Mouse (Mus musculus): Measurements from ENCODE around the gene Jtb.
A peak's percentile ranks its signal among the peaks of the same experiment; 100 is the strongest.

Gene Jtb

DNA sequence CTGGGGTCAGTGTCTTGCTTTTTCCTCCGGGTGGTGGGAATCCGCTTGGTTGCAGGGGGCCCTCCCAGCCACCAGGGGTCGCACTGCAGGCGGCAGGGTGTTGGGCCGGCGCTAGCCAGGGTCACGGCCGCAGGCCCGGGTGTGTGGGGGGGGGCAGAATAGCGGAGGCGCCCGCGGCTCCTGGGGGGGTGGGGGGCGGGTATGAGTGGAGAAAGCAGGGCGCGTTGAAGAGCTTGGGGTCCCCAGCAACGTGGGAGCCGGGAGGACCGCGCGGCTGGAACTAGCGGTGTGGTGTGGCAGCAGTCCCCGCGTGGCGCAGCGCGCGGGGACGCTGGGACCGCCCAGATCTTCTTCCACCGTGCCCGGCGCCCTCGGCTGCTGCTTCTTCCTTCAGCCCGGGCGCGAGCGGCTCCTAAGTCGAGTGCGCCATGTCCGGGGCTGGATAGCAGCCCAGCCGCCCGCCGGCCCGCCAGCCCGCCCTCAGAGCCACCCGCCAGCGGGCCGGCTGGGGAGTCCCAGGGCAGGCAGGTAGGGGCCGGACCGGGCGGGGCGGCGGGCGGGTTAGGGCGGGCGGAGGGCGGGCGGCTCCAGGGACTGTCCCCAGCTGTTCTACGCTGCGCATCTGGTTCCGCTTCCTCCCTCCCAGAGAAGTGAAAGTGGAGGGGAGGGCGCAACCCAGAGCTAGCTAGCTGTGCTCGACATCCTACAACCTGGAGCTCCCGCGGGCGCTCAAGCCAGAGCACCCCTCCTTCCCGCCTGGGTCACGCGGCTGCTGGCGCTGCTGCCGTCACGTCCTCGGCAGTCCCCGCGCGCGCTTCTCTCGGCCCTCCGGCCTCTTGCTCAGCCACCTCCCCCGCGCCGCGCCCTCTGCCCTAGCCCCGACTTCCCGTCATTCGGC lies 33.9 kb downstream of the Jtb start, which contains the start of gene Dennd4b:
TSS of gene Dennd4b (plus strand) at position 152 of the 898 bp plus-strand sequence.
- peak; percentile 87 for DNase-seq

- no peak for DNase-seq
Measured at GRCm38 (mm10) chr3:90265932-90266741, 34.7 kb downstream of the Jtb start.

- DNase-seq: no peak
Measured at GRCm38 (mm10) chr3:90266901-90267775, 35.7 kb downstream of the Jtb start.

DNA sequence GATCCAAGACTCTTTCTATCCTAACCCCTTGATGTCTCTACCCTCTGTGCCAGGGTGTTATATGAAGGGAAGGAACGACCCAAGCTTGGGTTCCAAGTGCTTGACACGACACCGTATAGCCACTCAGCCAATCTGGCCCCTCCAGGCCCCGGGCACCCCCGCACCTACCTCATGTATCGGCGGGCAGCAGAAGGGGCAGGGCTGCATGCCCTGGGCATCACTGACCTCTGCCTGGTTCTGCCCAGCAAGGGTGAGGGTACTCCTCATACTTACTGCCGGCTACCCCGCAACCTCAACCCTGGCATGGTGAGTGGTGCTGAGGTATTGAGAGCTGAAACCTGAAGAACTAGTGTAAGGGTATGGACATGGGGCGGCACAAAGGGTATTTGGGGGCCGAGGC lies 36.8 kb downstream of the Jtb start:
- DNase-seq: no peak

GRCm38 (mm10) chr3:90268971-90269370 lies 37.6 kb downstream of the Jtb start:
- DNase-seq: no peak

DNA sequence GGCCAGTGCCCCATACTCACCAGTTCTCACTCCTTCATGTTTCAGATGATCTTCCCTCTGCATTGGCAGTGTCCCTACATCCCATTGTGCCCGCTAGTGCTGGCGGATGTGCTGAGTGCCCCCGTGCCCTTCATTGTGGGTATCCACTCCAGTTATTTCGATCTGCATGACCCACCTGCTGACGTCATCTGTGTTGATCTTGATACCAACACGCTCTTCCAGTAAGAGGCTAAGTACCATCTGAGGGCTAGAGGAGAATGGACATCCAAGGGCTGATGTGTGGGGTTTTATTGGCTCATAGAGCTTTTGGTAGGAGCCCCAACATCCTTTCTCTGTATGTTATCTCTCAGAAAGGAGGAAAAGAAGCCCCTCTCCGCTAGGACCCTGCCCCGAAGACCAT lies 39.4 kb downstream of the Jtb start:
- no peak for DNase-seq

- no peak for DNase-seq
Measured at GRCm38 (mm10) chr3:90272170-90272569, 40.8 kb downstream of the Jtb start.

DNA sequence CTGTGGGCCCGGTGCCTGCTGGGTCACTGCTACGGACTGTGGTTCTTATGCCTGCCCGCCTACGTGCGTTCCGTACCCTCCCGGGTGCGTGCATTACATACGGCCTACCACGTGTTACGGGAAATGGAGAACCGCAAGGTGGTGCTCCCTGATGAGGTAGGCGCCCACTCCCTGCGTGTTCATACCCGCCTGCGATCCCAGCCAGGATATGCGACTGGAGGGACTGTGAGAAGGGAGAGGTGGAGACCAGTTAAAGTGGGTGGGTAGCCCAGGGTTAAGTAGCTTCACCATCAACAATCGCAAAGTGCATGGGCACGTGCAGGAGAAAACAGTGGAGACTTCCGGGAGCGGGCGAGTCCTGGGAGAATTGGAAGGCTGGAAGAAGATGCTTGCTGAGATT lies 42.5 kb downstream of the Jtb start:
- no peak for DNase-seq

GRCm38 (mm10) chr3:90275286-90275685 lies 43.9 kb downstream of the Jtb start:
- DNase-seq: no peak

- DNase-seq: no peak
Measured at GRCm38 (mm10) chr3:90276858-90277257, 45.5 kb downstream of the Jtb start.

DNA sequence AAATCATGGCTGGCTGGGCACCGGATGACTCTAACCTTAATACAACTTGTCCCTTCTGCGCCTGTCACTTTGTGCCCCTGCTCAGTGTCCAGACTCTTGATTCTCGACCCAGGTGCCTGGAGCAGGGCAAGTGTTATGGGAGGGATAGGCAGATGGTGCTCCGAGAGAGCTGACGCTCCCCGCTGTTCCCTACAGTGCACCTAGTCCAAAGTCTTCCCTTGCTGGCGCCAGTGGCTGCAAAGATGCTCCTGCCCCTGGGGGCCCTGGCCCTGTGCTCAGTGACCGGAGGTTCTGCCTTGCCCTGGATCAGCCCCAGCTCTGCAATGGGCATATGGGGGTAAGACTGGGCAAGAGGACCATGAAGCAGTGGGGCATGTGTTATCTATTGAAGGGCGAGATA lies 46.4 kb downstream of the Jtb start:
- DNase-seq: no peak

DNA sequence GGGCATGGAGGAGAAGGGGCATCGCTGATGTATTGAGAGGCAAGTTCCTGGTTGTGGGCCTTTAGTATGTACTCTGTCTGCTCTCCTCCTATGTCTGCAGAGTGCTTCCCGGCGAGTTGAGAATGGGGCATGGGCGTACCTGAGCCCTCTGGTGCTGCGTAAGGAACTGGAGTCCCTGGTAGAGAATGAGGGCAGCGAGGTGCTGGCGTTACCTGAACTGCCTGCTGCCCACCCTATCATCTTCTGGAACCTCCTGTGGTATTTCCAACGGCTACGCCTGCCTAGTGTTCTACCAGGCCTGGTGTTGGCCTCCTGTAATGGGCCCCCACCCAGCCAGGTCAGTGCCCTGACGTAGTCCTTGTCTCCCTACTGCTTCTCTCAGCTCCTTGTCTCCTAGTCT lies 46.8 kb downstream of the Jtb start:
- DNase-seq: no peak

DNA sequence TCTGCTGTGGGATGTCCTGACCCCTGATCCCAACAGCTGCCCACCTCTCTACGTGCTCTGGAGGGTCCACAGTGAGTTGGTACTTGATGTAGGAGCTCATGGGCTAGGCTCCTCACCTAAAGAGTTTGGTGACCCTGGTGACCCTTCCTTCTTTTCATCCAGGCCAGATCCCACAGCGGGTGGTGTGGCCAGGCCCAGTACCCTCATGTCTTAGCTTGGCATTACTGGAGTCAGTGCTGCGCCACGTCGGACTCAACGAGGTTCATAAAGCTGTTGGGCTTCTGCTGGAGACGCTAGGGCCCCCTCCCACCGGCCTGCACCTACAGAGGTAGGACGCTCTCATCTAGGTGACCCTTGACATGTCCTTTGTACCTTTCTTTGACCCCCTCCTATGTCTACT lies 47.8 kb downstream of the Jtb start:
- DNase-seq: no peak

DNA sequence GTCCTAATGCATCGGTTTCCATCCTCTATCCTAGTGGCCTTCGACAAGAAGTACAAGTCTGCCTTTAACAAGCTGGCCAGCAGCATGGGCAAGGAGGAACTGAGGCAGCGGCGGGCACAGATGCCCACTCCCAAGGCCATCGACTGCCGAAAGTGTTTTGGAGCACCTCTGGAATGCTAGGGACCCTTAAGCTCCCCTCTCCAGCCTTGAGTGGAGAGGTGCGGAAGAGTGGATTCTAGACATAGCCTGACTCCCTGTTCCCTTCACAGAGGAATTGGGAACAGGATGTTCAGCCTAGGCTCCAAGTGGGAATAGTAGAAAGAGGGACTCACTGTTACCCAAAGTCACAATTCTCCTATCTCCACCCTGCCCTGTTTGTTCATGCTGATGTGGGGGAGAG lies 48.3 kb downstream of the Jtb start:
- DNase-seq: no peak

- DNase-seq: no peak
Measured at GRCm38 (mm10) chr3:90280708-90281107, 49.3 kb downstream of the Jtb start.

DNA sequence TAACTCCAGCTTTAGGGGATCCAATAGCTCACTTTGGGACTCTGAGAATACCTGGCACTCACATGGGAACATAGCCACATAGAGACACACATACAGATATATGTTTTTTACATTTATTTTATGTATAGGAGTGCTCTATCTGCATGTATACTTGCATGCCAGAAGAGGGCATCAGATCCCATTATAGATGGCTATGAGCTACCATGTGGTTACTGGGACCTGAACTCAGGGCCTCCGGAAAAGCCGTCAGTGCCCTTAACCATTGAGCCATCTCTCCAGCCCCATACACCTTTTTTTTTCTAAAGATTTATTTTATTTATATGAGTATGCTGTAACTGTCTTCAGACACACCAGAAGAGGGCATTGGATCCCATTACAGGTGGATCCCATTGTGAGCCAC lies 52.8 kb downstream of the Jtb start:
- no peak for DNase-seq
